Mouse (Mus musculus): Measurements from ENCODE around the gene Ss18l1. TPM values are rescaled to one million over a fixed set of nuclear protein-coding genes. Genes with fewer than 3 reads are reported as not detected.

Gene Ss18l1
- polyA plus RNA-seq, 1 experiment from 2014 or later: 0.62 TPM

DNA sequence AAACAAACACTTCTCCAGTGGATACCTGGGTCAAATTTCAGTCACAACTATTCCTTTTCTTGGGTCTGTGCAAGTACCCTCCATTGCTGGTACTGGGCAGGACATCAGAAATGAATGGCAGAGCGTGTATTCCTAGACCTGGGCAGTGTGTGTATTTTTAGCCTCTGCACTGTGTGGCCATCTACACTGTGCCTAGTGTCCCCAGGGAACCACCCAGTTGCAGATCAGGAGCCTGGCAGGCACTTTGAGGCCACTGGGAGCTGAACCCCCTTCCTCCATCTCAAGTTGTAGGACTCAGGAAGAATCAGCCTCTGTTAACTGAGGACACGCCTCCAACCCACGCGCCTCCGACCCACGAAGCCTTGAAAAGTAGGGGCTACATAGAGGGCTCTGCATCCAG lies 19.6 kb upstream of the Ss18l1 start:
- H3K4me1 ChIP-seq (ENCODE audit: insufficient read depth): peaks cover 23% of the 10 kb centered on the region
- ATAC-seq (no peak), DNase-seq (no peak)
- H3K9me3 ChIP-seq (ENCODE audit: low read length): no peaks in the 10 kb centered on the region
- H3K9ac ChIP-seq (replicated peaks): no peak overlapping the region
- WGBS (ENCODE audit: insufficient replicate concordance): 64% methylated on average over 6 of the region's 6 CpGs
- H3K36me3 ChIP-seq (replicated peaks; ENCODE audit: insufficient read depth, low read length): 0 out of 2 replicates have a peak, but pooled peaks cover 3% of the 10 kb centered on the region
- H3K27me3 ChIP-seq (ENCODE audit: insufficient read depth, low read length): no peaks in the 10 kb centered on the region; the same call in 1 of the 2 replicates
- H3K4me3 ChIP-seq (ENCODE audit: low read depth, low read length): no peak overlapping the region
- no peak for TF ChIP-seq CTCF (IDR thresholded peaks at IDR 0.05; ENCODE audit: low read depth)
- TF ChIP-seq EP300 (IDR thresholded peaks at IDR 0.05; ENCODE audit: low read depth): no peak
- no peak overlapping the region for H3K4me2 ChIP-seq (ENCODE audit: low read depth, low read length)
- no peak overlapping the region for H3K27ac ChIP-seq (ENCODE audit: low read depth)

DNA sequence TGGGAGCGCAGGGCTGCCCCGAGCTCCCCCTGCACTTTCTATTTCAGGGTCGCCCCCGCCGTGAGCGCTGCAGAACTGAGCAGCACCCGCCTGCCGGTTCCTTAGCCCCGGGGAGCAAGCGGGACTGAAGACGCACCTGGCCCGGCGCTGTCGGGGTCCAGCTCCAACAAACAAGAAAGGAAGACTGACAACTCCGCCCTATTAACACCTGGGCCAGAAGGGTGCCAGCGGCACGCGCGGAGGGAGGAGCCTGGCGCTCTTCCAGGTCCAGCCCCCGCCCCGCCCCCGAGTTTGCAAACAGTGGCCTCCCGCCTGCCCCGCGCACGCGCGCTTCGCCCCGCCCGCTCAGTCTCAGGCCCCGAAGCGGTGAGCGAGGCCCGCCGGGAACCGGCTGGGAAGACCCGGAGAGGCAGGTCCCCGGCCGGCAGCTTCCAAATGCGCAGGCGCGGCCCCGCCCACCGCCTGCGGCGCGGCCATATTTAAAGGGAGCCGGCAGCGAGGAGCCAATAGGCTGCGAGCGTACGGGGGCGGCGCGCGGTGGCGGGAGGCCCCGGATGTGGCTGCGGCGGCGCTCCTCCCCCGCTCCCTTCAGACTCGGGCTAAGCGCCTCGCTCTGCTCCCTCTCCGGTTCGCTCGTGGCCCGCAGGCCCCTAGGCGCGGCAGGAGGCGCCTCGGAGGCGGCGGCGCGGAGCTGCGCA lies 17.8 kb upstream of the Ss18l1 start, which contains the start of gene Lsm14b:
Lsm14b (plus strand) TSS at position 587 of the 698 bp plus-strand sequence.
- H3K36me3 ChIP-seq (replicated peaks; ENCODE audit: insufficient read depth, low read length): peaks cover 15% of the 10 kb centered on the region
- 2% methylated on average over 60 of the region's 80 CpGs for WGBS (ENCODE audit: insufficient replicate concordance)
- H3K9ac ChIP-seq (replicated peaks): peak within 1 kb of the TSS; percentile 93
- peak; percentile 99 for DNase-seq
- ATAC-seq: peak; percentile 93
- no peaks in the 10 kb centered on the region; the same call in 1 of the 2 replicates for H3K27me3 ChIP-seq (ENCODE audit: insufficient read depth, low read length)
- TF ChIP-seq CTCF (IDR thresholded peaks at IDR 0.05; ENCODE audit: low read depth) (no peak), EP300 (IDR thresholded peaks at IDR 0.05; ENCODE audit: low read depth) (no peak)
- H3K4me2 ChIP-seq (ENCODE audit: low read depth, low read length): peak within 1 kb of the TSS; percentile 98
- H3K4me1 ChIP-seq (ENCODE audit: insufficient read depth): peaks cover 23% of the 10 kb centered on the region
- peak within 1 kb of the TSS; percentile 96 for H3K27ac ChIP-seq (ENCODE audit: low read depth)
- no peaks in the 10 kb centered on the region for H3K9me3 ChIP-seq (ENCODE audit: low read length)
- H3K4me3 ChIP-seq (ENCODE audit: low read depth, low read length): peak within 1 kb of the TSS; percentile 89

DNA sequence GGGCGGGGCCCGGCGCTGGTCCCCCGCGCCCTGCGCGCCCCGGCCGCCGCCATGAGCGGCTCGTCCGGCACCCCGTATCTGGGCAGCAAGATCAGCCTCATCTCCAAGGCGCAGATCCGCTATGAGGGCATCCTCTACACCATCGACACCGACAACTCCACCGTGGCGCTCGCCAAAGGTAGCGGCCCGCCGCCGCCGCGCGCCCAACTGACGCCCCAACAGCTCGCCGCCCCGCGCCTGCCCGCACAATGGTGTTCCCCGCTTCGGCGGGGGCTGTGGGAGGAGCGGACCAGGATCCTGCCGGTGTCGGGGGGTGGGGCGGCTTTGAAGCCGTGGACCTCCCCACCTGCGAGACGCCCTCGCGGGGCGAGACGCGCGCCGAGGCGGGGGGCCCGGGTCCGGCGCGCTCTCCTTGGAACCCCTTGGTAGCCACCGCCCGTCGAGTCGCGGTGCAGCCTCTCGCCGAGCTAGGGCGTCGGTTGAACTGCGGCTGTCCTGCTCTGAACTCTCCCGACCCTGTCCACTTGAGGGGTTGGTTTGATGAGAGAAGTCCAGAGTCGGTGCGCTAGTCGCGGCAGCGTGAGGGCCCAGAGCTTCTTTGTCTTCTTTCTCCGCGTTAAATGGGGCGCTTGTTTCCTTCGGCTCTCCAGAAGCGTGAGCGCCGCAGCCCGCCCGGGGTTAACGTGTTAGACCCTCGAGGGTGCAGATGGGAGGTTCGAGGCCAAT lies 17.0 kb upstream of the Ss18l1 start:
- TF ChIP-seq CTCF (IDR thresholded peaks at IDR 0.05; ENCODE audit: low read depth) (no peak), EP300 (IDR thresholded peaks at IDR 0.05; ENCODE audit: low read depth) (no peak)
- no peaks in the 10 kb centered on the region; the same call in 1 of the 2 replicates for H3K27me3 ChIP-seq (ENCODE audit: insufficient read depth, low read length)
- H3K4me3 ChIP-seq (ENCODE audit: low read depth, low read length): peak overlapping the region; percentile 89
- H3K4me1 ChIP-seq (ENCODE audit: insufficient read depth): peaks cover 23% of the 10 kb centered on the region
- WGBS (ENCODE audit: insufficient replicate concordance): 3% methylated on average over 61 of the region's 84 CpGs
- H3K4me2 ChIP-seq (ENCODE audit: low read depth, low read length): peak overlapping the region; percentile 98
- H3K9ac ChIP-seq (replicated peaks): peak overlapping the region; percentile 93
- H3K27ac ChIP-seq (ENCODE audit: low read depth): peak overlapping the region; percentile 96
- DNase-seq (peak; percentile 64), ATAC-seq (peak; percentile 22)
- no peaks in the 10 kb centered on the region for H3K9me3 ChIP-seq (ENCODE audit: low read length)
- peaks cover 15% of the 10 kb centered on the region for H3K36me3 ChIP-seq (replicated peaks; ENCODE audit: insufficient read depth, low read length)

DNA sequence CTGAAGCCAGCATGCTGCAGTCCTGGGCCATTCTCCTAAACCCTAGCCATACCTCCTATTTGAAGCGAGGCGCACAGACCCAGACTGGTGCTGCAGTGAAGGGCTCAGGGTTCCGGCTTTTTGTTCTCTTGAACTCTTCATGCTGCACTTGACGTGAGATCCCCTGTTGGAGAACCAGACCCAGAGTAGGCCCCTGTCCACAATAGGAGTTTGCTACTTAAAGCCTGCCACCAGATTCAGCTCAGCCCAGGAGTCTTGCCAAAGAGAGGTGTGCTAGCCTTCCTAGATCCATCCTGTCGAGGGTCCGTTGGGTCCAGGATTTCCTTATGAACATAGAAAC lies 16.5 kb upstream of the Ss18l1 start:
- no peak for TF ChIP-seq EP300 (IDR thresholded peaks at IDR 0.05; ENCODE audit: low read depth)
- TF ChIP-seq CTCF (IDR thresholded peaks at IDR 0.05; ENCODE audit: low read depth): no peak
- Histone ChIP-seq H3K9me3 (ENCODE audit: low read length) (no peaks in the 10 kb centered on the region), H3K27me3 (ENCODE audit: insufficient read depth, low read length) (no peaks in the 10 kb centered on the region; the same call in 1 of the 2 replicates), H3K4me3 (ENCODE audit: low read depth, low read length) (peak overlapping the region; percentile 89), H3K9ac (replicated peaks) (peak overlapping the region; percentile 93), H3K36me3 (replicated peaks; ENCODE audit: insufficient read depth, low read length) (peaks cover 18% of the 10 kb centered on the region), H3K4me2 (ENCODE audit: low read depth, low read length) (peak overlapping the region; percentile 98), H3K4me1 (ENCODE audit: insufficient read depth) (peaks cover 23% of the 10 kb centered on the region), H3K27ac (ENCODE audit: low read depth) (no peak overlapping the region)
- 25% methylated on average over 6 of the region's 6 CpGs for WGBS (ENCODE audit: insufficient replicate concordance)
- DNase-seq: no peak
- ATAC-seq: no peak

DNA sequence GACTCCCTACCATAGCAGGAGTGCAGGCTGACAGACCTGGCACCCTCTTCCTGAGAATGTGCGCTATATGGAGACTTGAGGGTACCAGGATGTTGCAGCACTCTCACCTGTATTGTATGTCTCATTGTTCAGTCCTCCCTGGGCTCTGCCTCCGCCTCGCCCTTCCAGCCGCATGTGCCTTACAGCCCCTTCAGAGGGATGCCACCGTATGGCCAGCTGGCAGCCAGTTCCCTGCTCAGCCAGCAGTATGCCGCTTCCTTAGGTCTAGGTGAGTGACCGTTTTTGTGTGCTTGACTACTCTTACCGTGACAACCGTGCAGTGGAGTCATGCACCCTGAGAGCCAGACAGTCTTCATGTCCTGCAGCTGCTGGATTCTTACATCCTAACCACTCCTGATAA lies 14.5 kb upstream of the Ss18l1 start:
- no peak overlapping the region; the same call in 1 of the 2 replicates for H3K4me2 ChIP-seq (ENCODE audit: low read depth, low read length)
- TF ChIP-seq EP300 (IDR thresholded peaks at IDR 0.05; ENCODE audit: low read depth) (no peak), CTCF (IDR thresholded peaks at IDR 0.05; ENCODE audit: low read depth) (no peak)

DNA sequence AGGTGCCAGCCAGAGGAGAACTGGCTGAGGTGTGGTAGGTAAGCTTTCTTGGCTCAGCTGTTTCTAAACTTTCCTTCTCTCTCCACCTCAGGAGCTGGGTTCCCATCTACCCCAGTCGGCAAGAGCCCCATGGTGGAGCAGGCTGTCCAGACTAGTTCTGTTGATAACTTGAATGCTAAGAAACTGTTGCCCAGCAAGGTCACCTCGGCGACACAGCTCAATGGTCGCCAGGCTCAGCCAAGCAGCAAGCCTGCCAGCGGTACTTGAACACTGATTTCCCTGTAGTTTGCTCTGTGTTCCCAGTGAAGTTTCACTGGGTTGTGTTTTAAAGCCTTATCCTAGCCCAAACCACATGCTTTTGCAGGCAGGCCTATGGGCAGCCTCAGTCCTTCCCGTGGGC lies 11.0 kb upstream of the Ss18l1 start:
- Histone ChIP-seq H3K4me3 (ENCODE audit: low read depth, low read length) (no peak overlapping the region), H3K4me1 (ENCODE audit: insufficient read depth) (peaks cover 9% of the 10 kb centered on the region), H3K27me3 (ENCODE audit: insufficient read depth, low read length) (no peaks in the 10 kb centered on the region), H3K36me3 (replicated peaks; ENCODE audit: insufficient read depth, low read length) (peaks cover 64% of the 10 kb centered on the region), H3K4me2 (ENCODE audit: low read depth, low read length) (no peak overlapping the region), H3K9ac (replicated peaks) (no peak overlapping the region), H3K27ac (ENCODE audit: low read depth) (no peak overlapping the region), H3K9me3 (ENCODE audit: low read length) (no peaks in the 10 kb centered on the region)
- DNase-seq (no peak), ATAC-seq (no peak)
- TF ChIP-seq CTCF (IDR thresholded peaks at IDR 0.05; ENCODE audit: low read depth): no peak
- TF ChIP-seq EP300 (IDR thresholded peaks at IDR 0.05; ENCODE audit: low read depth): no peak
- WGBS (ENCODE audit: insufficient replicate concordance): 86% methylated on average over 6 of the region's 6 CpGs

More for the DNA sequence above, 14.5 kb upstream of the Ss18l1 start:
- no peak for DNase-seq
- no peak for ATAC-seq
- H3K27me3 ChIP-seq (ENCODE audit: insufficient read depth, low read length): no peaks in the 10 kb centered on the region; the same call in 1 of the 2 replicates
- WGBS (ENCODE audit: insufficient replicate concordance): 81% methylated on average over 9 of the region's 9 CpGs
- H3K4me3 ChIP-seq (ENCODE audit: low read depth, low read length): no peak overlapping the region
- H3K27ac ChIP-seq (ENCODE audit: low read depth): no peak overlapping the region
- peaks cover 37% of the 10 kb centered on the region for H3K36me3 ChIP-seq (replicated peaks; ENCODE audit: insufficient read depth, low read length)
- peaks cover 23% of the 10 kb centered on the region for H3K4me1 ChIP-seq (ENCODE audit: insufficient read depth)
- no peak overlapping the region for H3K9ac ChIP-seq (replicated peaks)
- H3K9me3 ChIP-seq (ENCODE audit: low read length): no peaks in the 10 kb centered on the region

Data from liver, postnatal 0 days (tissue).